Mouse (Mus musculus) cerebellum, postnatal 25 days (tissue): ENCODE data around the gene Nlrc4.

Experiments
- DNase-seq, 2 experiments: peaks; one replicate each; pipeline ENCODE4 v3.0.0; 2021; ENCODE audit warnings: mixed read lengths in 2 of 2

Gene Nlrc4

GRCm38 (mm10) chr17:74424401-74425005 lies 34.4 kb downstream of the Nlrc4 start:
- peak in 1 of 2 experiments; percentile 12 for DNase-seq

DNA sequence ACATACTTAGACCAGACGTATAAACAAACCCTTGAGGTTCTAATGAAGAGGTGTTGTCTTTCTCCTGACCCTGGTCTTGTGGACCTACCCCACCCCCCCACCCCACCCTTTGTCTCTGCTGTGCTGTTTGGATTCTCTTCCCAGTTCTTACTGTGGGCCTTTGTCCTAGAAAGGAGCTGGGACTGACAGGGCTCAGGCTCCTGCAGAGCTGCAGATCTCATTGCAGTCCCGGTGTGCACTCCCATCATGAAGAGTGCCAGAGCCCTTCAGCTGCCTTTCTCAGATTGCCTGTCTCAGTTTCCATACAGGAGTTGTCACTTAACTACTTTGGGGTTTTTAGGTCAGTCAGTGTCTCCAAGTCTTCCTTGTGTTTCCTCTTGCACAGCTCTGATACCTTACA lies 38.3 kb downstream of the Nlrc4 start:
- no peak for DNase-seq

GRCm38 (mm10) chr17:74418171-74418570 lies 40.8 kb downstream of the Nlrc4 start:
- no peak for DNase-seq

- no peak for DNase-seq
Observed at GRCm38 (mm10) chr17:74416841-74417360, 42.0 kb downstream of the Nlrc4 start.

DNA sequence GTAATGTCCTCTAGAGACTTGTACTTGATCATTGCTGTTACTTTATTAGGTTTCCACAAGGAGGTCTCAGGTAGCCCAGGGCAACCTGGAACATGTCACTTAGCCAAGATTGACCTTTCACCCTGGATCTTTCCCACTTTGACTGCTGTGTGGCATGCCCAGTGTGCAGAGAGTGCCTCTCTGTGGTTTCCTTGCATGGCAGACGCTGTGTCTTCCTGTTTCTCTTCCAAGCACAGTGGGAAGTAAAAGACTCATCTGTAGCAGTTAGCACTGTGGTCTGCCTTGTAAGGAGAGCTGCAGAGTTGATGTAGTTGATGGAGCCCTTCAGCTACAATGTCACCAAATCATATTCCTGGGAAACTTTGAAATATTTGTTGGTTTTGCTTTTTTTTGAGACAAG lies 44.3 kb downstream of the Nlrc4 start:
- no peak for DNase-seq

GRCm38 (mm10) chr17:74413324-74413723 lies 45.6 kb downstream of the Nlrc4 start:
- no peak for DNase-seq

DNA sequence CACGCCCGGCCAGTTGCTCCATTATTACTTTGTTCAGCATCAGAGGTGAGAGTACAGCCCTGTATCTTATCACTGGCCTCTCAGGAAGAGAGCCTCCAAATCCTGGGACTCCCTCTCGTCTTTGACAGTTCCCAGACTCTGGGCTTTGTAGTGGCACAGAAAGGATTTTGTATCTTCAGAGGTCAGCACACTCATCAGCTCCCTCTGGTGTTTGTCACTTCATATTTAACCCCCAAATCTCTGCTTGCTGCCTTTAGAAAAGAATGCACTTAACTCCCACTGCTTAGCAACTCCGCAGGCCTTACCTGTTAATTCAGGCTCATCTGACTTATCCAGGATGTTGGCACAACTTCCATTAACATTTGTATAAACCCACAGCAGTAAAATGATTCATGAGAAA lies 49.2 kb downstream of the Nlrc4 start:
- DNase-seq, result no peak

- DNase-seq, result no peak
Observed at GRCm38 (mm10) chr17:74406487-74406886, 52.5 kb downstream of the Nlrc4 start.

DNA sequence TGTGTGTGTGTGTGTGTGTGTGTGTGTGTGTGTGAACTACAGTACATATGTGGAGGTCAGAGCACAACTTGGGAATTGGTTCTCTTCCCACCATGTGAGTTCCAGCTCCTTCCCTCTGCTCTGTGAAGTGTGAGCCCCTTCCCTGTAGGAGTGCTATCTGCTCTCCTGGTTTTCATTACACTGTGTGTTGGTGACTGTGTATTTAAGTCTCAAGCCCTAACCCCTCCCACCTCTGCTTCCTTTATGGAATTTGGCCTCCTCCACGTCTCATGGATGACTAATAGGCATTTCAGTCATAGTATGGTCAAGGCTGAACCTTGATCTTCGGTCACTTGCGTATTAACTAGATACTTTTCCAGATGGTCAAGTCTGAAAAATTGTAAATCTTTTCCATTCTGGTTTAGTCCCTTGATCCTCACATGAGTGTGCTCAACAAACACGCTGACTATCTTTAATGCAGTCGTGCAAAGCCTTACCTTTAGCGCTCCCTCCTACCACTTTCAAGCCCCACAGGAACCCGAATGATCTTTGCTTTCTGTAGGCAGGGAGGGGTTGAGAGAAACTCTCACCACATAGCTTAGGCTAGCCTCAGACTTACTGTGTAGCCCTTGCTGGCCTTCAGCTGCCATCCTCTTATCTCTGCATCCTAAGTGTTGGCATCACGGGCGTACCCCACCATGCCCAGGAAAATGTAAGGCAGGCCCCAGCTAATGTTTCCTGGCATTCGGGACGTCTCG lies 56.3 kb downstream of the Nlrc4 start:
- DNase-seq, result no peak

DNA sequence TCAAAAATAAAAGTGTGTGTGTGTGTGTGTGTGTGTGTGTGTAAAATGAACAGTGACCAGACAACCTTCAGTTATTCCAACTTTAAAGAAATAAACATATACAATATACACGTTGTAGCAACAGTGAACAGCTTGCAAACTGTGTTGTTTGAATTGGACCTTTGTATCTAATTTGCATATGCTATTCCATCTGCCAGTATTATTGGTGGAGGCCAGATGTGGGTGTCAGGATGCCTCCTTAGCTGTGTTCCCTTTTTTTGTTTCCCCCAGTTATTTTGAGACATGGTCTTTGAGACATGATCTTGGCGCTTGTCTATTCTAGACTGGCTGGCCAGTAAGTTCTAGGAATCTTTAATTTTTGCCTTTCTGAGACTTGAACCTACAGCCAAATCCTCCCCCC lies 61.8 kb downstream of the Nlrc4 start:
- no peak for DNase-seq

DNA sequence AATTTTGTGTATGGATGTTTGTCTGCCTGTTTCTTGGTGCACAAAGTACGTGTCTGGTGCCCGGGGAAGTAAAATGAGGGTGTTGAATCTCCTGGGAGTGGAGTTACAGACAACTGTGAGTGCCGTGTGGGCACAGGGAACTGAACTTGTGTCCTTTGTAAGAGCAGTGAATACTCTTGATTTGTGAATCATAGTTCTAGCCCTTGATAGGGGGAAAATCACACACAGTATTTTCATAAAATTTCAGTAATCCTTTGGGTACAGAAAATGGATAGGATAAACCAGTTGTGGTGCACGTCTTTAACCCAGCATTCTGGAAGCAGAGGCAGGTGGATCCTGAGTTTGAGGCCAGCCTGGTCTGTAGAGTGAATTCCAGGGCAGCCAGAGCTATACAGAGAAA lies 62.2 kb downstream of the Nlrc4 start:
- DNase-seq, result no peak

GRCm38 (mm10) chr17:74395383-74396065 lies 63.4 kb downstream of the Nlrc4 start, which contains the start of gene Slc30a6:
Gene Slc30a6, plus strand, starts transcription at chr17:74395608.
- DNase-seq, result peak; percentile 95 to 98

DNA sequence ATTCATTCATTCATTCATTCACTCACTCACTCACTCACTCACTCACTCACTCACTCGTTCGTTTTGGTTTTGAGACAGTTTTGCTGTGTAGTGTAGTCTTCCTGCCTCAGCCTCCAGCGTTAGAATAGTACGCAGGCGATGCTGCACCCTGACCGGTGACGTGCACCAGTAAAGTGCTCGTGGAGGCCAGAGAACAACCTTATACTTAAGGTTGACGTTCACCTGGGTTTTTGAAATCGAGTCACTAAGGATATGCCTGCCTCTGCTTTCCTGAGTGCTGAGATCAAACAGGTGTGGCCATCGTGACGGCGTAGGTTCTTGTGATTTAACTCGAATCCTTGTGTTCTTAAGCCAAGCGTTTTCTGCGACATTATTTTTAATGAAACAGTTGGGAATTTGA lies 64.1 kb downstream of the Nlrc4 start:
- peak in 1 of 2 experiments; percentile 25 for DNase-seq

GRCm38 (mm10) chr17:74394381-74394780 lies 64.6 kb downstream of the Nlrc4 start:
- no peak for DNase-seq

GRCm38 (mm10) chr17:74389847-74390246 lies 69.1 kb downstream of the Nlrc4 start:
- DNase-seq, result no peak

DNA sequence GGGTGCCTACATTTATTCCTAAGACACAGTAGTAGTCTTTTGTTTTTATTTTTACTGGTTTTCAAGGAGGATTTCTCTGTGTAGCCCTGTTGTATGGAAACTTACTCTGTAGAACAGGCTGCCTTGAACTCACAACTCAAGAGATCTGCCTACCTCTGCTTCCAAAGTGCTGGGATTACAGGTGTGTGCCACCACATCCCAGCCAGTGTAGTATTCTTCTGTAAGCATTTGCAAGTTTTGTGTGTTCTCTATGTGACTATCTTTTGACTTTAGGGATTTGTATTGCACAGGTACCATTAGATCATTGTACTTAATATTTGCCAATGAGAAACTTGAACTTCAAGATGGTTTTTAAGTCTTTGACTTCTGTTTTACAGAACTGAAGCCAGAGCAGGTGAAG lies 72.3 kb downstream of the Nlrc4 start:
- no peak for DNase-seq

DNA sequence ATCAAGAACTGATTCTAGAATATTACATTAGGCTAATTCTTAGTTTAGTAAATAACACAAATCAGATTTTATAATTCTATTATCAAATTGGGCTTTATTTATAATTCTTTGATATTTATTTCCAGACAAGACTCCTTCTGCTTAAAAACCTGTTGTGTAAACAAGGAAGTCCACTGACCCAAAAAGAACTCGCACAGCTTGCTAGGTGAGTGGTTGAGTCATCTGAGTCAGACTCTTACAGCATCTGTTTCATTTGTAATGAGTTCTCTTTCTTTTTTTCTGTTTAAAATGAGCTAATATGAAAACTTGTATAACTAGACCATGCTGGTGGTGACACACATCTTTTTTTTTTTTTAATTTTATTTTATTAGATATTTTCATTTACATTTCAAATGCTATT lies 82.0 kb downstream of the Nlrc4 start:
- no peak for DNase-seq
